Mouse (Mus musculus): ENCODE results near the gene Ccdc171. TPM values are rescaled to one million over a fixed set of nuclear protein-coding genes. Genes with fewer than 3 reads are reported as not detected.
"Not testable (repeated sequence)": the region's sequence is repeated elsewhere in the genome, so short reads cannot be mapped to it uniquely, and the experiment has no call there.

Gene Ccdc171
- polyA plus RNA-seq, 1 experiment from 2014 or later: 2.0 TPM

GRCm38 (mm10) chr4:83524456-83524842 is 896 bp upstream of the Ccdc171 start:
- peak overlapping the region; percentile 59; the same call in 1 of the 2 replicates for H3K9ac ChIP-seq (replicated peaks; ENCODE audit: low read depth)
- no peaks in the 10 kb centered on the region for H3K9me3 ChIP-seq (ENCODE audit: low read length)
- ATAC-seq (no peak), DNase-seq (ENCODE audit: low spot score) (no peak)
- no peaks in the 10 kb centered on the region for H3K4me1 ChIP-seq (ENCODE audit: insufficient read depth, low read depth, low read length)
- peak overlapping the region; percentile 82 for H3K4me3 ChIP-seq (ENCODE audit: low read depth, low read length)
- no peaks in the 10 kb centered on the region for H3K27me3 ChIP-seq (replicated peaks; ENCODE audit: insufficient read depth, low read length)
- H3K36me3 ChIP-seq (ENCODE audit: insufficient read depth, low read length): no peaks in the 10 kb centered on the region
- TF ChIP-seq CTCF (IDR thresholded peaks at IDR 0.05): no peak
- no peak for TF ChIP-seq EP300 (IDR thresholded peaks at IDR 0.05)
- 15% methylated on average over 6 of the region's 6 CpGs for WGBS
- H3K4me2 ChIP-seq (replicated peaks; ENCODE audit: low read depth, low read length): peak overlapping the region; percentile 95
- H3K27ac ChIP-seq (ENCODE audit: low read length): peak overlapping the region; percentile 86; the same call in 1 of the 2 replicates

- Histone ChIP-seq H3K36me3 (ENCODE audit: insufficient read depth, low read length) (no peaks in the 10 kb centered on the region), H3K27ac (ENCODE audit: low read length) (peak overlapping the region; percentile 80), H3K9ac (replicated peaks; ENCODE audit: low read depth) (peak overlapping the region; percentile 62; the same call in 1 of the 2 replicates), H3K4me1 (ENCODE audit: insufficient read depth, low read depth, low read length) (no peaks in the 10 kb centered on the region), H3K4me2 (replicated peaks; ENCODE audit: low read depth, low read length) (peak overlapping the region; percentile 95), H3K4me3 (ENCODE audit: low read depth, low read length) (peak overlapping the region; percentile 82), H3K9me3 (ENCODE audit: low read length) (no peaks in the 10 kb centered on the region), H3K27me3 (replicated peaks; ENCODE audit: insufficient read depth, low read length) (no peaks in the 10 kb centered on the region)
- ATAC-seq (peak; percentile 64), DNase-seq (ENCODE audit: low spot score) (peak; percentile 65)
- no peak for TF ChIP-seq EP300 (IDR thresholded peaks at IDR 0.05)
- no peak for TF ChIP-seq CTCF (IDR thresholded peaks at IDR 0.05)
- WGBS: 1% methylated on average over 18 of the region's 18 CpGs
Measured at GRCm38 (mm10) chr4:83525690-83526055, 328 bp downstream of the Ccdc171 start.

- ATAC-seq: no peak
- H3K27ac ChIP-seq (ENCODE audit: low read length): no peak overlapping the region
- no peaks in the 10 kb centered on the region for H3K4me1 ChIP-seq (ENCODE audit: insufficient read depth, low read depth, low read length)
- no peak for TF ChIP-seq CTCF (IDR thresholded peaks at IDR 0.05)
- no peak for TF ChIP-seq EP300 (IDR thresholded peaks at IDR 0.05)
- peak; percentile 72 for DNase-seq (ENCODE audit: low spot score)
- H3K9ac ChIP-seq (replicated peaks; ENCODE audit: low read depth): 0 out of 2 replicates have a peak overlapping the region, but pooled peaks have one; percentile 62
- WGBS: 11% methylated on average over 13 of the region's 13 CpGs
- peak overlapping the region; percentile 82 for H3K4me3 ChIP-seq (ENCODE audit: low read depth, low read length)
- H3K9me3 ChIP-seq (ENCODE audit: low read length): no peaks in the 10 kb centered on the region
- H3K4me2 ChIP-seq (replicated peaks; ENCODE audit: low read depth, low read length): peak overlapping the region; percentile 95
- no peaks in the 10 kb centered on the region for H3K36me3 ChIP-seq (ENCODE audit: insufficient read depth, low read length)
- H3K27me3 ChIP-seq (replicated peaks; ENCODE audit: insufficient read depth, low read length): no peaks in the 10 kb centered on the region
Measured at GRCm38 (mm10) chr4:83526270-83526987, 1.1 kb downstream of the Ccdc171 start.

- DNase-seq (ENCODE audit: low spot score) (no peak), ATAC-seq (no peak)
- H3K4me1 ChIP-seq (ENCODE audit: insufficient read depth, low read depth, low read length): no peaks in the 10 kb centered on the region
- no peak overlapping the region; the same call in 1 of the 2 replicates for H3K4me2 ChIP-seq (replicated peaks; ENCODE audit: low read depth, low read length)
- no peaks in the 10 kb centered on the region for H3K27me3 ChIP-seq (replicated peaks; ENCODE audit: insufficient read depth, low read length)
- no peak overlapping the region for H3K27ac ChIP-seq (ENCODE audit: low read length)
- TF ChIP-seq EP300 (IDR thresholded peaks at IDR 0.05) (no peak), CTCF (IDR thresholded peaks at IDR 0.05) (no peak)
- H3K36me3 ChIP-seq (ENCODE audit: insufficient read depth, low read length): no peaks in the 10 kb centered on the region
- WGBS: 46% methylated on average over 6 of the region's 6 CpGs
- no peak overlapping the region for H3K9ac ChIP-seq (replicated peaks; ENCODE audit: low read depth)
- H3K4me3 ChIP-seq (ENCODE audit: low read depth, low read length): no peak overlapping the region
- no peaks in the 10 kb centered on the region for H3K9me3 ChIP-seq (ENCODE audit: low read length)
Measured at GRCm38 (mm10) chr4:83526988-83527334, 1.6 kb downstream of the Ccdc171 start.

GRCm38 (mm10) chr4:83527921-83528320 is 2.6 kb downstream of the Ccdc171 start:
- H3K4me2 ChIP-seq (replicated peaks; ENCODE audit: low read depth, low read length): no peak overlapping the region
- H3K27me3 ChIP-seq (replicated peaks; ENCODE audit: insufficient read depth, low read length): no peaks in the 10 kb centered on the region
- no peak overlapping the region for H3K27ac ChIP-seq (ENCODE audit: low read length)
- no peaks in the 10 kb centered on the region for H3K9me3 ChIP-seq (ENCODE audit: low read length)
- H3K4me1 ChIP-seq (ENCODE audit: insufficient read depth, low read depth, low read length): no peaks in the 10 kb centered on the region
- no peaks in the 10 kb centered on the region for H3K36me3 ChIP-seq (ENCODE audit: insufficient read depth, low read length)
- no peak overlapping the region for H3K4me3 ChIP-seq (ENCODE audit: low read depth, low read length)
- ATAC-seq: no peak
- DNase-seq (ENCODE audit: low spot score): peak; percentile 19
- TF ChIP-seq EP300 (IDR thresholded peaks at IDR 0.05) (no peak), CTCF (IDR thresholded peaks at IDR 0.05) (peak; percentile 61)
- no peak overlapping the region for H3K9ac ChIP-seq (replicated peaks; ENCODE audit: low read depth)

- H3K4me1 ChIP-seq (ENCODE audit: insufficient read depth, low read depth, low read length); ATAC-seq; H3K27ac ChIP-seq (ENCODE audit: low read length); H3K9me3 ChIP-seq (ENCODE audit: low read length); H3K27me3 ChIP-seq (replicated peaks; ENCODE audit: insufficient read depth, low read length); H3K4me2 ChIP-seq (replicated peaks; ENCODE audit: low read depth, low read length); DNase-seq (ENCODE audit: low spot score); H3K4me3 ChIP-seq (ENCODE audit: low read depth, low read length); H3K36me3 ChIP-seq (ENCODE audit: insufficient read depth, low read length); H3K9ac ChIP-seq (replicated peaks; ENCODE audit: low read depth): not testable (repeated sequence)
- 81% methylated on average over 4 of the region's 4 CpGs for WGBS
Measured at GRCm38 (mm10) chr4:83530060-83530459, 4.7 kb downstream of the Ccdc171 start.

Measured in lung, postnatal 0 days (tissue).